In the genomic region with DNA sequence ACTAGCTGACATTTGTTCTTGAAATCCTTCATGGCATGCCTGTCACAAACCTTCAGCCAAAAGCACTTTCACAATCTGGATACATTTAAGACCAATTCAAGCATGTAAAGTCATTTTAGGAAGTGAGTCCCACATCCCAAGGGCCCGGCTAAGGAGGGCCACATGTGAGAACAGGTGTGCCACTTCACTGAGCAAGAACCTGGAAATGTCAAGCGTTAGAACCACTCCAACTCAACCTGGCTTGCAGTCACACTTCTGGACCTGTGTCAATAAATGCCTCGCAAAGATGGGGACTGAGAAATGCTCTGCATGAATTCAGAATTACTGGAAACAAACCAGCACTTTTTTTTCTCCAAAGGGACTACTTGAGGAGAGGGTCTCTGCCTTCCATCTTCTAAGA, we compare ENCODE assay signal across 10 mouse cellular contexts. TPM values are rescaled to one million over a fixed set of nuclear protein-coding genes. Genes with fewer than 3 reads are reported as not detected.
DNase-seq lines count a peak whose midpoint lies in the region; ATAC-seq and TF ChIP-seq lines count a peak whose summit lies in the region.
"Had no signal": no experiment of that assay in that cellular context is flagged by ENCODE, and none has a peak within 500 bp of the region (broad histone marks: within the 10 kb centered on the region; RNA-seq: fewer than 3 reads in every experiment).

No protein-coding gene starts in this region.

- H3K4me1 ChIP-seq in liver, embryonic 11.5 days (replicated peaks; ENCODE audit: control insufficient read depth, insufficient read depth, low read length) = no peaks in the 10 kb centered on the region; the same call in 1 of the 2 replicates
- peaks cover 13% of the 10 kb centered on the region; the same call in 1 of the 2 replicates for H3K4me1 ChIP-seq in stomach, embryonic 14.5 days (ENCODE audit: control insufficient read depth, insufficient read depth, low read length)
- H3K4me1 ChIP-seq in hindbrain, embryonic 16.5 days (ENCODE audit: control insufficient read depth, insufficient read depth, low read depth, low read length) = peaks cover 7% of the 10 kb centered on the region; the same call in 1 of the 2 replicates

- H3K9ac ChIP-seq in liver, embryonic 11.5 days (ENCODE audit: low read depth, low read length) = no peak overlapping the region
- no peak overlapping the region for H3K9ac ChIP-seq in stomach, embryonic 14.5 days (replicated peaks; ENCODE audit: low read depth, low read length)
- H3K9ac ChIP-seq in hindbrain, embryonic 16.5 days (ENCODE audit: low read depth, low read length) = no peak overlapping the region
- H3K9ac ChIP-seq: neural tube, embryonic 13.5 days had no signal

- DNase-seq in cerebellum, postnatal 14 days = peak; percentile 17 to 48
- DNase-seq in left cerebral cortex, adult 2 months (ENCODE audit: extremely low spot score in 1 of 2, low spot score in 2 of 2) = no peak
- DNase-seq in left cerebral cortex, postnatal 4 days = no peak
- DNase-seq in liver, embryonic 11.5 days (ENCODE audit: low spot score) = no peak
- DNase-seq in ovary, postnatal 36 days (ENCODE audit: low spot score) = no peak

- no peaks in the 10 kb centered on the region for H3K9me3 ChIP-seq in liver, embryonic 11.5 days (ENCODE audit: control insufficient read depth, low read length)
- H3K9me3 ChIP-seq in stomach, embryonic 14.5 days (ENCODE audit: control insufficient read depth, low read depth, low read length) = no peaks in the 10 kb centered on the region
- no peaks in the 10 kb centered on the region for H3K9me3 ChIP-seq in hindbrain, embryonic 16.5 days (ENCODE audit: control insufficient read depth, low read length)
- H3K9me3 ChIP-seq: megakaryocyte, embryonic 14.5 days; neural tube, embryonic 13.5 days had no signal

- H3K27ac ChIP-seq in left cerebral cortex, adult 2 months = 0 out of 2 replicates have a peak overlapping the region, but pooled peaks have one; percentile 7
- H3K27ac ChIP-seq in liver, embryonic 11.5 days (ENCODE audit: low read depth, low read length) = no peak overlapping the region
- H3K27ac ChIP-seq in stomach, embryonic 14.5 days (ENCODE audit: low read length) = peak overlapping the region; percentile 98
- no peak overlapping the region for H3K27ac ChIP-seq in hindbrain, embryonic 16.5 days (ENCODE audit: low read depth, low read length)
- H3K27ac ChIP-seq: neural tube, embryonic 13.5 days had no signal

- H3K4me3 ChIP-seq in left cerebral cortex, adult 2 months = no peak overlapping the region
- no peak overlapping the region for H3K4me3 ChIP-seq in liver, embryonic 11.5 days (ENCODE audit: low read depth, low read length)
- no peak overlapping the region for H3K4me3 ChIP-seq in stomach, embryonic 14.5 days (ENCODE audit: low read depth, low read length)
- H3K4me3 ChIP-seq in hindbrain, embryonic 16.5 days (ENCODE audit: low read length) = no peak overlapping the region
- H3K4me3 ChIP-seq: neural tube, embryonic 13.5 days had no signal

- H3K36me3 ChIP-seq in liver, embryonic 11.5 days (ENCODE audit: control insufficient read depth, insufficient read depth, low read length) = no peaks in the 10 kb centered on the region
- H3K36me3 ChIP-seq in stomach, embryonic 14.5 days (ENCODE audit: control insufficient read depth, insufficient read depth, low read length) = no peaks in the 10 kb centered on the region
- no peaks in the 10 kb centered on the region for H3K36me3 ChIP-seq in hindbrain, embryonic 16.5 days (ENCODE audit: control insufficient read depth, insufficient read depth, low read length)
- H3K36me3 ChIP-seq: neural tube, embryonic 13.5 days had no signal

- WGBS in liver, embryonic 11.5 days = 72% methylated on average over 3 of the region's 3 CpGs
- WGBS in stomach, embryonic 14.5 days = 46% methylated on average over 3 of the region's 3 CpGs
- 78% methylated on average over 3 of the region's 3 CpGs for WGBS in hindbrain, embryonic 16.5 days

- H3K4me2 ChIP-seq in liver, embryonic 11.5 days = peak overlapping the region; percentile 39
- peak overlapping the region; percentile 62 for H3K4me2 ChIP-seq in stomach, embryonic 14.5 days (replicated peaks; ENCODE audit: low read depth, low read length)
- no peak overlapping the region for H3K4me2 ChIP-seq in hindbrain, embryonic 16.5 days (ENCODE audit: low read length)

- no peaks in the 10 kb centered on the region for H3K27me3 ChIP-seq in liver, embryonic 11.5 days (replicated peaks; ENCODE audit: control insufficient read depth, insufficient read depth, low read length)
- H3K27me3 ChIP-seq in stomach, embryonic 14.5 days (ENCODE audit: control insufficient read depth, insufficient read depth, low read length) = no peaks in the 10 kb centered on the region
- H3K27me3 ChIP-seq in hindbrain, embryonic 16.5 days (replicated peaks; ENCODE audit: control insufficient read depth, insufficient read depth, low read length) = no peaks in the 10 kb centered on the region
- H3K27me3 ChIP-seq: megakaryocyte, embryonic 14.5 days; neural tube, embryonic 13.5 days had no signal

- ATAC-seq in cerebellum, adult (ENCODE audit: insufficient number of reproducible peaks, low FRiP score, low TSS enrichment) = no peak
- ATAC-seq in liver, embryonic 11.5 days (replicated peaks; ENCODE audit: low FRiP score) = no peak
- no peak for ATAC-seq in stomach, embryonic 14.5 days (ENCODE audit: insufficient number of reproducible peaks, insufficient read depth, low FRiP score, low read depth)
- ATAC-seq in hindbrain, embryonic 16.5 days = no peak

- intact Hi-C loops in left cerebral cortex, adult 2 months (cut with DNase I) = no loop called here
- intact Hi-C loops in left cerebral cortex, postnatal 4 days (cut with DNase I) = no loop called here

- no peak for TF ChIP-seq CTCF in left cerebral cortex, adult 2 months (IDR thresholded peaks at IDR 0.05)

RNA-seq across cellular contexts. Expression of gene Cavin2, which starts 0.7 kb away (rescaled TPM):
- 10 to 100 TPM in 1 of 2 experiments, 1 to 10 TPM in 1; 8.7 to 10.7 TPM for total RNA-seq in left cerebral cortex, adult 2 months (2021)
- 1 to 10 TPM; 2.9 to 3.4 TPM for total RNA-seq in left cerebral cortex, postnatal 4 days (2021)
- polyA plus RNA-seq in liver, embryonic 11.5 days (2014; fragmentation: Nextera tagmentation; extraction: Ambion mirVana) = 31.1 and 34.5 TPM in 2 replicates
- 88.5 and 94.3 TPM in 2 replicates for polyA plus RNA-seq in stomach, embryonic 14.5 days (2014; fragmentation: Nextera tagmentation; extraction: Ambion mirVana)
- 10.2 and 13.5 TPM in 2 replicates for polyA plus RNA-seq in hindbrain, embryonic 16.5 days (2015; fragmentation: Nextera tagmentation; extraction: Ambion mirVana)

Comparison
In these comparisons a context has a peak if more than half of its experiments do, and no peak if none do; other contexts are left out.
1. DNase-seq: peak in cerebellum, postnatal 14 days (2 of 2); none in left cerebral cortex, adult 2 months (0 of 2), left cerebral cortex, postnatal 4 days (single experiment), liver, embryonic 11.5 days (single experiment) and ovary, postnatal 36 days (single experiment).
2. H3K27ac ChIP-seq: peak in left cerebral cortex, adult 2 months (single experiment) and stomach, embryonic 14.5 days (single experiment); none in liver, embryonic 11.5 days (single experiment) and hindbrain, embryonic 16.5 days (single experiment).